Mouse (Mus musculus) embryonic facial prominence, embryonic 11.5 days (tissue): ENCODE measurements around the gene Sapcd1. TPM values are rescaled to one million over a fixed set of nuclear protein-coding genes. Genes with fewer than 3 reads are reported as not detected.
"Not testable (repeated sequence)": the region's sequence is repeated elsewhere in the genome, so short reads cannot be mapped to it uniquely, and the experiment has no call there.

ENCODE experiments used
- ATAC-seq: fragments of 200-750 bp; cut with Nextera tagmentation; replicated peaks from 2 replicates; pipeline ENCODE4 v1.8.0; 2017; ENCODE audit warnings: low read depth; ENCODE audit not compliant: insufficient number of reproducible peaks, low FRiP score, low TSS enrichment
- DNase-seq: peaks from one replicate; pipeline ENCODE4 v3.0.0-alpha.2; 2015; ENCODE audit warnings: low spot score
- H3K27ac ChIP-seq: fragments of 300-500 bp; sonication (generic); replicated peaks from 2 replicates; pipeline ENCODE4 v1.5.1; 2014; ENCODE audit warnings: mild to moderate bottlenecking, low read depth, low read length, control low read depth
- H3K27me3 ChIP-seq: fragments of 300-500 bp; sonication (generic); 2 replicates; pipeline ENCODE4 v1.6.1; 2014; ENCODE audit warnings: mild to moderate bottlenecking, low read length, moderate library complexity, mixed read lengths; ENCODE audit not compliant: control insufficient read depth, insufficient read depth
- H3K36me3 ChIP-seq: fragments of 300-500 bp; sonication (generic); replicated peaks from 2 replicates; pipeline ENCODE4 v1.6.1; 2014; ENCODE audit warnings: low read depth, mild to moderate bottlenecking, low read length, moderate library complexity, mixed read lengths; ENCODE audit not compliant: control insufficient read depth, insufficient read depth
- H3K4me1 ChIP-seq: fragments of 300-500 bp; sonication (generic); 2 replicates; pipeline ENCODE4 v1.6.1; 2014; ENCODE audit warnings: low read length, mixed read lengths; ENCODE audit not compliant: control insufficient read depth, insufficient read depth
- H3K4me2 ChIP-seq: fragments of 300-500 bp; sonication (generic); 2 replicates; pipeline ENCODE4 v1.6.1; 2014; ENCODE audit warnings: low read depth, mild to moderate bottlenecking, control low read depth, low read length, moderate library complexity
- H3K4me3 ChIP-seq: fragments of 300-500 bp; sonication (generic); 2 replicates; pipeline ENCODE4 v1.5.1; 2014; ENCODE audit warnings: low read depth, low read length, control low read depth
- H3K9ac ChIP-seq: fragments of 300-500 bp; sonication (generic); replicated peaks from 2 replicates; pipeline ENCODE4 v1.6.1; 2014; ENCODE audit warnings: mild to moderate bottlenecking, control low read depth, low read length
- H3K9me3 ChIP-seq: fragments of 300-500 bp; sonication (generic); replicated peaks from 2 replicates; pipeline ENCODE4 v1.6.1; 2016; ENCODE audit warnings: mild to moderate bottlenecking, low read length, inconsistent platforms, mixed read lengths; ENCODE audit not compliant: control insufficient read depth
- WGBS: fragments of 180-500 bp; shearing (Covaris S2); extraction: QIAGEN DNeasy Blood & Tissue Kit; methylation state at CpG from one replicate; pipeline ENCODE4 v1.1.7; 2014; 5-methylcytosine and 5-hydroxymethylcytosine counted together
- polyA plus RNA-seq: library from polyadenylated mRNA; unstranded; fragments of >200 nt; fragmentation: Nextera tagmentation; extraction: Ambion mirVana; gene quantifications from 2 replicates; pipeline ENCODE4 v1.2.1, GENCODE M21; 2014

The Sapcd1 gene
- polyA plus RNA-seq, 1 experiment from 2014 or later: 3.5 TPM

DNA sequence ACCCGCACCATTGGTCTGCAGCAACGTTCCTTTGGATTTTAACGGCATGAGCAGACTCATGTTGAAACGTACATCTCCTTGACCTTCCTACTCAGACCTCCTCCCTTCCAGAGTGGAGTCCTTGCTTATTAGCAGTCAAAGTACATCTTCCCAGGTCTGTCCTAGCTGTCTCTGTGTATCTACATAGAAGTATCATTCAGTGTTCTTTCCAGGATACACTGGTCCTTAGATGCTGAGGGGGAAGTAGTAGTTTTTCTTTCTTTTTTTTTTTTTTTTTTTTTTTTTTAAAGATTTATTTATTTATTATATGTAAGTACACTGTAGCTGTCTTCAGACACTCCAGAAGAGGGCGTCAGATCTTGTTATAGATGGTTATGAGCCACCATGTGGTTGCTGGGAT, 21.9 kb downstream of the Sapcd1 start:
- peaks cover 15% of the 10 kb centered on the region for H3K36me3 ChIP-seq
- H3K27me3 ChIP-seq, H3K4me1 ChIP-seq, ATAC-seq, H3K9ac ChIP-seq, H3K9me3 ChIP-seq, DNase-seq, H3K4me2 ChIP-seq, H3K27ac ChIP-seq: not testable (repeated sequence)
- H3K4me3 ChIP-seq: peak overlapping the region; percentile 5; the same call in 1 of the 2 replicates
- 97% methylated on average over 4 of the region's 5 CpGs for WGBS

DNA sequence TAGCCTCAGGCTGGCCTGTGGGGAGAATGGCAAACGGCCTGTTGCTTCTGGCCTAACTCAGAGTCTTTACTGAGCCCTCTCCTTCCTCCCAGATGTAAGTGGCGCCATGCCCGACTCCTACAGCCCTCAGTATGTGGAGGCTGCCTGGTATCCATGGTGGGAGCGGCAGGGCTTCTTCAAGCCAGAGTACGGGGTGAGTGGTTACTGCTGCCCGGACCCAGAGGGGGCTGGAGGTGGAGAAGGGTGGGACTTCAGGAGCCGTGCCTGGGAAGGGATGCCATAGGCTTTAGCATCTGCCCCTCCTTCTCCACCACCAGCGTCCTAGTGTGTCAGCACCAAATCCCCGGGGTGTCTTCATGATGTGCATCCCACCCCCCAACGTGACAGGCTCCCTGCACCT, 22.7 kb downstream of the Sapcd1 start:
- no peak for ATAC-seq
- Histone ChIP-seq H3K4me3 (no peak overlapping the region), H3K4me1 (peaks cover 3% of the 10 kb centered on the region; the same call in 1 of the 2 replicates), H3K4me2 (no peak overlapping the region), H3K27me3 (no peaks in the 10 kb centered on the region), H3K27ac (no peak overlapping the region), H3K9ac (no peak overlapping the region), H3K36me3 (peaks cover 7% of the 10 kb centered on the region), H3K9me3 (no peaks in the 10 kb centered on the region)
- DNase-seq: no peak
- WGBS: 94% methylated on average over 10 of the region's 10 CpGs

- ATAC-seq (no peak), DNase-seq (no peak)
- WGBS: 93% methylated on average over 17 of the region's 17 CpGs
- Histone ChIP-seq H3K36me3 (peaks cover 7% of the 10 kb centered on the region), H3K4me1 (peaks cover 3% of the 10 kb centered on the region; the same call in 1 of the 2 replicates), H3K4me3 (no peak overlapping the region), H3K4me2 (no peak overlapping the region), H3K9me3 (no peaks in the 10 kb centered on the region), H3K27me3 (no peaks in the 10 kb centered on the region), H3K27ac (no peak overlapping the region), H3K9ac (no peak overlapping the region)
These were observed 23.6 kb downstream of the Sapcd1 start for GRCm38 (mm10) chr17:35004075-35004717.

GRCm38 (mm10) chr17:35003022-35003838, 24.6 kb downstream of the Sapcd1 start:
- WGBS: 66% methylated on average over 9 of the region's 9 CpGs
- Histone ChIP-seq H3K4me1 (peaks cover 3% of the 10 kb centered on the region; the same call in 1 of the 2 replicates), H3K9me3 (no peaks in the 10 kb centered on the region), H3K4me3 (peak overlapping the region; percentile 89; the same call in 1 of the 2 replicates), H3K27me3 (no peaks in the 10 kb centered on the region), H3K27ac (no peak overlapping the region), H3K9ac (no peak overlapping the region; the same call in 1 of the 2 replicates), H3K4me2 (peak overlapping the region; percentile 98), H3K36me3 (peaks cover 7% of the 10 kb centered on the region; the same call in 1 of the 2 replicates)
- DNase-seq (no peak), ATAC-seq (no peak)

DNA sequence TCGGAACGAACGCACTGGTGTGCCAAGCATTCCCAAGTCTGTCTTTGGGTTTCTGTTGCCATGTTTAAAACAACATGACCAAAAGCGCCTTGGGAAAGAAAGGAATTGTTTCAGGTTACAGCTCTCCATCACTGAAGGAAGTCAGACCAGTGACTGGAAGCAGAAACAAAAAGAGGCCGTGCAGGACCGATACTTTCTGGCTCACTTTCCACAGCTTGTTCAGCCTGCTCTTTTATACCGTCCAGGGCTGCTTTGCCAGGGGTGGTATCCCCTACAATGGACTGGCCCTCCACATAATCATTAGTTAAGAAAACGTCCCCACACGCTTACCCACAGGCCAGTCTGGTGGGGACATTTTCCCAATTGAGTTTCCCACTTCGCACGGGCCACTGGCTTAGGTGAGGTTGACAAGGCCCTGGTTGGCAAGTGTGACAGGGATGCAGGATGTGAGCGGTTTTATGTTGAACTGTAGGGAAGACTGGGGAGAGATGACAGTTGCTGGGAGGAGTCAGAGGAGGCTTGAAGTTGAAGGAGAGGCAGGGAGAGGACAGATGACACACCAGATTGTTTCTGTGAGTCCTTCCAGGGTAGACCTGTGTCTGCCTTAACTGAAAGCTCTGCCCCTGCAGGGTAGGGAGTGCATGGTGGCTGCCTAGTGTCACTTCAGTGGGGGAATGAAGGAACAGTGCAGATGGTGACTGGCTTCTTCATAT, 25.5 kb downstream of the Sapcd1 start:
- no peak for DNase-seq
- Histone ChIP-seq H3K27ac (peak overlapping the region; percentile 56; the same call in 1 of the 2 replicates), H3K36me3 (peaks cover 7% of the 10 kb centered on the region; the same call in 1 of the 2 replicates), H3K9me3 (no peaks in the 10 kb centered on the region), H3K4me2 (peak overlapping the region; percentile 98), H3K4me3 (peak overlapping the region; percentile 89), H3K27me3 (no peaks in the 10 kb centered on the region), H3K4me1 (peaks cover 3% of the 10 kb centered on the region; the same call in 1 of the 2 replicates), H3K9ac (peak overlapping the region; percentile 98)
- 10% methylated on average over 12 of the region's 12 CpGs for WGBS
- ATAC-seq: no peak

- H3K36me3 ChIP-seq: peaks cover 7% of the 10 kb centered on the region; the same call in 1 of the 2 replicates
- ATAC-seq: peak; percentile 14; the same call in 1 of the 2 replicates
- under 1% methylated on average over 35 of the region's 35 CpGs for WGBS
- peak; percentile 39 for DNase-seq
- H3K27me3 ChIP-seq: no peaks in the 10 kb centered on the region
- H3K9me3 ChIP-seq: no peaks in the 10 kb centered on the region
- peak overlapping the region; percentile 98 for H3K9ac ChIP-seq
- H3K4me2 ChIP-seq: peak overlapping the region; percentile 98
- peak overlapping the region; percentile 96 for H3K27ac ChIP-seq
- peak overlapping the region; percentile 89 for H3K4me3 ChIP-seq
- H3K4me1 ChIP-seq: peaks cover 3% of the 10 kb centered on the region; the same call in 1 of the 2 replicates
These were observed 26.2 kb downstream of the Sapcd1 start for GRCm38 (mm10) chr17:35001452-35002152.

DNA sequence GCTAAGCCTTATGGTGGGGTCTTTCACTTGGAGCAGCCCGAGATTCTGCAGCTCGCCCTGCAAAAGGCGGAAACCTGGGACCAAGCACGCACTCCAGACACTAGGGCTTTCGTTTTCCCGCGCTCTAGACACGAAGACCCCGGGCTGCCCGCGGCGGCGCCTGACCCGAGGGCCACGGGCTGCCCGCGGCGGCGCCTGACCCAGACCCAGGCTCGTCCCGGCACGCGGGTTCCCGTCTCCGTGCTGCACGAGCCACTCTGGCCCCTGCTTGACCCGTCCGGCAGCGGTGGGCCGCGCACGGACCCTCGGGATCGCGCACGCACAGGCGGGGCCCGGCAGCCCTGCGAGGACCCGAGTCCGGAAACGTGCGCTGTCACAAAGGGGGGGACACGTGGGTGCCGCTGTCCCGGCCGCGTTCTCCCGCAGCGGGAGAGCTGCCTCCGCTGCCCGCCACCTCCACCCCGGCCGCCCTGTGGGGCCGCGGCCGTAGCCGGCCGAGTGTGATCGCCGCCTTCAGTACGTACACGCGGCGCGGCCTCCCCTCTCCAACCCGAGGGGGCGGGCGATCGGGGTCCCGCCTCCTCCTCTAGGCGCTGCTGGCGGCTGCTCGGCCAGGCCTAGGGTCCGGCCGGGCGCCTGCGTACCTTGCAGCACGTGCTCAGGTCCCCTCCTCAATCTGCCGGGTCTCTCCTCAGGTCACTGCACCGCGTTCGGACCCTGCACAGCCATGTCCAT, 26.9 kb downstream of the Sapcd1 start, which contains the start of gene Vars:
Gene Vars, plus strand, starts transcription at position 271 of the 735 bp plus-strand sequence.
- Histone ChIP-seq H3K4me1 (peaks cover 3% of the 10 kb centered on the region; the same call in 1 of the 2 replicates), H3K4me3 (peak within 1 kb of the TSS; percentile 89), H3K4me2 (peak within 1 kb of the TSS; percentile 98), H3K27ac (peak within 1 kb of the TSS; percentile 96), H3K9ac (peak within 1 kb of the TSS; percentile 98), H3K27me3 (no peaks in the 10 kb centered on the region), H3K36me3 (peaks cover 7% of the 10 kb centered on the region; the same call in 1 of the 2 replicates), H3K9me3 (no peaks in the 10 kb centered on the region)
- DNase-seq (peak; percentile 93), ATAC-seq (peak; percentile 88)
- 0% methylated on average over 83 of the region's 83 CpGs for WGBS
